Mouse (Mus musculus): Measurements from ENCODE around the gene Nrsn1.

DNA sequence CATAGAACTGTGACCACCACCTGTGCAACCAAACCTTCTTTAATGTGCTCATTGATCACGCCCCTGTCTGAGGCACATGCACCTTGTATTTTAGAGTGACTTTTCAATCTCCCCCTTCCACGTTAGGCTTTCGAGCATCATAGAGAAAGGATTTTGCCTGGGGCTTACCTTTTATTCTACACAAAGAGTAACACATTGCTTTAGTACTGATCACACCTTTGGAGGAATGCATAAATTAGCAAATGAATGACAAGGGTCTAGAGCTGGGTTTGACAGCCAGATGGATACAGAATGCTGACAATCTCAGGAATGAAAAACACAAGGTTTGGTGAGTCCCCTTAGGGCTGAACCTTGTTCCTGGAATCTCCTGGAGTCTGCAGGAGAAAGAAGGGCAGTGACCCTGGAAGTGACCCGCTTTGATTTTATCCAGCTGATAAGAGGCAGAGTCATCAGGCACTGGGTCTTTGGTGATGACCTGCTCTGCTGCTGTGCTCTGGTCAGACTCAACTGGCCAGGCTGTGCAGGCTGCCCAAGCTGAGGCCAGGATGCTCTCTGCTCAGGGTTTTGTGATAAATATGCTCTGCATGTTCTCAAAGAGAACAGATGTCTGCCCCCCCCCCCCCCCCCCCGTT, 4.7 kb upstream of the Nrsn1 start:
- TF ChIP-seq CTCF (IDR thresholded peaks at IDR 0.05; ENCODE audit: low read depth, low read length) = no peak
- TF ChIP-seq POLR2A (IDR thresholded peaks at IDR 0.05; ENCODE audit: borderline replicate concordance, low read depth, low read length) = no peak

Measured in bone marrow macrophage, adult 2 months (primary cell).